Mouse (Mus musculus) T-helper 1 cell (primary cell): ENCODE data around the gene Sar1b.
"Not testable (repeated sequence)": the region's sequence is repeated elsewhere in the genome, so short reads cannot be mapped to it uniquely, and the experiment has no call there.

Experiments
- in situ Hi-C: fragments of 300-600 bp; cut with MboI, MseI; formaldehyde crosslinking; loops from one replicate; pipeline ENCODE4 v1.15.1; 2025; ENCODE audit warnings: high pct_unique_total_duplicates

Sar1b gene

DNA sequence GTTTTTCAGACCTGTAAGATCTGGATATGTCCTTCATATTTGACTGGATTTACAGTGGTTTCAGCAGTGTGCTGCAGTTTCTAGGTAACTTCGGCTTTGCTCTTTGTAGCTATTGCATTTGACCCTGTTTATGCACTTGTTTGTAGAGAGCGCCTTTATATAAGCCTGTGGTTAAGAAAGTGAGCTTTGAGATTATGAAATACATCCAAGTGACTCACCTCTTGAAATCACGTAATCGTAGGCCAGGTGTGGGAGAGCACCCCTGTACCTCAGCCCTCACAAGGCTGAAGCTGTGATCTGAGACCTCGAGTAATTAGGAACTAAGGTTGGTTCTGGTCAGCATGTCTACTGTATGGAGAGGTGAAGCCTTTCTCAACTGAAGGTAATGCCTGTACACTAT, 14.0 kb downstream of the Sar1b start:
- in situ Hi-C loops = no loop called here

DNA sequence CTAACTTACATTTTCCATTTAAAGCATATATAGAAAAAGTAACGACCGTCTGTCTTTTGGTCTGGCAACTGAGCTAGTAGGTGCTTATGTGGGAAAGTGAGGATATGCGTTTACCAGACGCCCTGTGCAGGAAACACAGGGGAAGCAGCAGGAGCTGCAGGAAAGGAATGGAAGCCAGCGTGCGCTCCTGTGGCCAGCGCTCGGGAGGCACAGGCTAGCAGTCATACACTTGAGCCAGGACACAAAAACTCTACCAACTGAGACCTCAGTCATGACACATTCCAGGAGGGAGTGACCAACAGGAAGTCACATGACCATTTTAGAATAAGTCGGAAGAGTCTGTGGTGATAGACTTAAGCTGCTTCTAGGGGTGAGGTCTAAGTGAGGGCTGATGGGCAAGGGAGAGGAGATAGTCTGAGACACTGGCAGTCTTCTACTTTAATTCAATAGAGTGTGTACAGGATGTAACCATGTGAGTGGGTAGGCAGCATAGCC, 17.3 kb downstream of the Sar1b start:
- in situ Hi-C loops = no loop called here

DNA sequence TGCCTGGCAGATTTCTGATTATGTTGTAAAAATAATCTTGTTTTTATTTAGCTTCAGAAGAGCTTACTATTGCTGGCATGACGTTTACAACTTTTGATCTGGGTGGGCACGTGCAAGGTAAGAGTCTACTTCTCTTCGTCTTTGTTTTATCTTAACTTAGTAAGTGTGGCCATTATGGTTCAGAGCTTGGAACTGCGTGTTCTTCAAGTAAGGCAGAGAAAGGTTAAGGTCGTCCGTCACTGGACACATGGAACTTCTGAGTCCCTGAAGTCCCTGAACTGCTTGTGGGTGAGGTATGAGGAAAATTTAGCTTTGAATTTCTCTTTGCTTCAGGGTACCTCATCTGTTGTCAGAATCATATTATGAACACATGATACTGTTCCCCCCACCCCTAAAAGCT, 19.2 kb downstream of the Sar1b start:
- in situ Hi-C loops = no loop called here

DNA sequence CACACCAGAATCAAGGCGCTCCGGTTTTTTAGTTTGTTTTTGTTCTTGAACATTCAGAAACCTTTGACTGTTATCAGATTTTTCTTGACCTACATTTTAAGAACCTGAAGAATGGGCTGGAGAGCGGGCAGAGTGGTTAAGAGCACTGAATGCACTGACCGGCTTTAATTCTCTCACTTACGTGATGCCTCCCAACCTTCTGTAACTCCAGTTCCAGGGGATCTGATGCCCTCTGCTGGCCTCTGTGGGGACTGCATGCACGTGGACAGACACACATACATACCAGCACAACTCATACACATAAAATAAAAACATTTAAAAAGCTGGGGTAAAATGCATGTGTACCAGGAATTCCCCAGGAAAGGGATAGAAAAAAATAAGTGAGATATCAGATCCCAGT, 22.4 kb downstream of the Sar1b start:
- in situ Hi-C loops = no loop called here

DNA sequence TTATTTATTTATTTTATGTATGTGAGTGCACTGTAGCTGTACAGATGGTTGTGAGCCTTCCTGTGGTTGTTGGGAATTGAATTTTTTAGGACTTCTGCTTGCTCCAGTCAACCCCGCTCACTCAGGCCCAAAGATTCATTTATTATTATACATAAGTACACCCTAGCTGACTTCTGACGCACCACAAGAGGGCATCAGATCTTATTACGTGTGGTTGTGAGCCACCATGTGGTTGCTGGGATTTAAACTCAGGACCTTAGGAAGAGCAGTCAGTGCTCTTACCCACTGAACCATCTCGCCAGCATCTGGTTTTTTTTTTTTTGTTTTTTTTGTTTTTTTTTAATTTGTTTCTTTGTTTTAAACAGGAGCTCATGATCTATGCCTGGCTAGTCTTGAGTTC, 26.2 kb downstream of the Sar1b start:
- in situ Hi-C loops = not testable (repeated sequence)

DNA sequence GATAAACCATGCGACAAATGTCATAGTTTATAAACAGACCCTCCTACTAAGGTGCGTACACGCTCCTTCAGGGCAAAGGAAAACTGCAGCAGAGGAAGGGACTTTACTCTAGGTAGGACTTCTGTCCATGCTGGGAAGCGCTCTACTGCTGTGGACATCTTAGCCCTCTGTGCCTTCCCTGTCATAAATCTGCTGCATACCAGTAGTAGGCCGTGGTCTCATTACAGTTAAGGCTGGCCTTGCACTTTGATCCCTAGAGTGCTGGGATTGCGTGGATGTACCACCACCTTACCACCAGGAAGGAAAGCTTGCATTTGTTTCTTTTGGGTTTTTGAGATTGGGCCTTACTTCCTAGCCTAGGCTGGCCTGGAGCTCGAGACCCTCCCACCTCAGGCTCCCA, 27.2 kb downstream of the Sar1b start:
- in situ Hi-C loops = no loop called here

DNA sequence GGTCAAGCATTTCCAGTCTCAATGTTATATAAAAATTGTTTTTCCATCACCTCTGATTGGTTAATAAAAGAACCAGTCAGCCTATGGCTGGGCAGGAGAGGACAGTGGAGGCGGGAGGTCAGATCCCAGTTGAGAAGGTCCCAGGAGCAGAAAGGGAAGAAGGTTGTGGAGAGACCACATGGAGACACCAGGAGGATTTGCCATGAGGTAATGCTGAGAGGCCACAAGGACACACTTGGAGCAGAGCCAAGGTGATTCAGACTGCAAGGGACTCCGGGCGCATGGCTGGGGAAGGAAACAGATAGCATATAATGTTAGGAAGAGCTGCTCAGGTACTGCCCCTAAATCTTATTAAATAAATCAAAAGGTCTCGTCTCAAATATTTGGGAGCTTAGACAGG, 32.8 kb downstream of the Sar1b start:
- in situ Hi-C loops = no loop called here

DNA sequence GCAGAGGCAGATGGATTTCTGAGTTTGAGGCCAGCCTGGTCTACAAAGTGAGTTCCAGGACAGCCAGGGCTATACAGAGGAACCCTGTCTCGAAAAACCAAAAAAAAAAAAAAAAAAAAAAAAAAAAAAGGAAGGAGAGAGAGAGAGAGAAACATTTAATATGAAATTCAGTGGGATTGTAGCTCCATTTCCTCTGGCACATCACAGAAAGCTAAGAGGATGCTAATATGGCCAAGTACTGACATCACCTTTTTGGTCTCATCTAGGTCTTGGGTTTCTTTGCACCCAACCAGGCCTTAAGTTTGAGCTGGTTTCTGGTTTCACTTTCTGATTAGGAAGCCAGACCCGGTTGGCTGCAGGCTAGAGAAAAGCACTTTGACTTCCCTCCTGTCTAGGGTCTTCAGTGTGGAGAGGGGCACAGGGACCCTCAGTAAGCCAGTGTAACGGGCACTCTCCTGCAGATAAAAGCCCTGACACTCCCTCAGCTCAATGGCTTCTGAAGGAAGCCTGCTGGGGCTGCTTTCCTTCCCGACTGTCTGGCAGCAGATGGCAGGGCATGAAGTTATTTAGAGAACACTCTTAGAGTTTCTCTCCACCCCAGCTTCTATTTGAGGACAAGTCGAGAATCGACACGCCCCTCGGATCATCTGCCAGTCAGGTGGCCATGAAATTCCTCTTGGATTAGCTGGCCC, 37.3 kb downstream of the Sar1b start:
- in situ Hi-C loops = no loop called here

DNA sequence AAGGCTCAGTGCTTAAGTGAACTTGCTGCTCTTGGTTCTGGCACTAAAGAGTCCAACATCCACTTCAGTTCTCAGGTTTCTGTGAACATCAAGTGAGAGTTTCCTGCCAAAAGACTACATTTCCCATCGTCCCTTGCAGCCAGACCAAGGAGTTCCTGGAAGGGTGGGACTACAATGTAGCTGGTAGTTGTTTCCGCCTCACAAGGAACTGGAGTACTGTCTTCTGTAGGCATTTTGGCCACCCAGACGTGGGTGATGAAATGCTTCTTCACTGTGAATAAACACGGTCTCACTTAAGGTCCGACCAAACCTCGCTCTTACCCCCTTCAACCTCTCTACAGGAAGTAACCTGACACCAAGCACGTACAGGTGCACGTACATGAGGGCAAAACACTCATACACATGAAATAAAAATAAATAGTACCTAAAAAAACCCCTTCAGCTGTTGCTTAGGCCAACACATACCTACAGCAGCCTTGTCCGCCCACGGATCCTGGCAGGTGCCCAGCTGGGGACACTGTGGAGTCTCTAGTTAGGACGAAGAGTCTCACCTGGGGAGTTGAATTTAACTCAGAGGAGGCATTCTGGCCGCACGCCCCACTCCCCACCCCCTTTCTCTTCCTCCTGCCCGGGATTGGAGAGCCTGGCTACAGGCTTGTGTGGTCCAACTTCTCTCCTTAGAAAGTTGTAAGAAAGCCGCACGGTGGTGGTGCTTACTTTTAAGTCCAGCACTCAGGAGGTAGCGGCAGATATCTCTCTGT, 41.9 kb downstream of the Sar1b start:
- in situ Hi-C loops = no loop called here

DNA sequence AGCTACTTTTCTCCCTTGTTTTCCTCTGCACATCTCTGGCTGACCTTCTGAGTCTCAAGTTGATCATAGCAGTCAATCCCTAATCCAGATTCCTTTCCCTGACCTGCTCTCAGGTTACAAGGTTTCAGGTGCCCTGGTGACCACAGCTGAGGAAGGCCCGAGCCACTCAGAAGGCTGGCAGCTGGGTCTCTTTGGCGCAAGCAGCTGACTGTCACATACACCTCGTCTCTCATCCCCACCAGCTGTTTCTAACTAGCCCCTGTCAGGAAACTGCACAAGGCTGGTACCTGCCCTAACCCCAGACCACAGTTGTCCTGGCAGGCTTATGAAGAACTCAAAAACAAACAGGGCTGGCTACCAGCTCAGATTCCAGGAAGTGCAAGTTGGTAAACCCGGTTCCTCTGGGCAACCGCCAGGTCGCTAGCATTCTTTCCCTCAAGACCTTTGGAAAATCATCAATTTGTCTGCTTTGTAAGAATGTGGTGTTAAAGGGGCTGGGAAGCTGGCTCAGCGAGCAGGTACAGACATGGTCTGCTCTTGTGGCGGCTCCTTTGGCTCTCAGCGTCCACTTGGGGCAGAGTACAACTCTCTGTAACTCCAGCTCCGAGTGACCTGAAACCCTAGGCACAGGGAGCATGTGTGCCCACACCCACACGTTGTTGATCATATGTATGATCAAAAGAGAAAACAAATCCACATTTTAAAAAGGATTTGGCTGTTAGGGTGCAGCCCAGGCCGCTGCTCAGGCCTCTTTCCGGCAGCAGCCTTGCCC, 43.8 kb downstream of the Sar1b start:
- in situ Hi-C loops = no loop called here

DNA sequence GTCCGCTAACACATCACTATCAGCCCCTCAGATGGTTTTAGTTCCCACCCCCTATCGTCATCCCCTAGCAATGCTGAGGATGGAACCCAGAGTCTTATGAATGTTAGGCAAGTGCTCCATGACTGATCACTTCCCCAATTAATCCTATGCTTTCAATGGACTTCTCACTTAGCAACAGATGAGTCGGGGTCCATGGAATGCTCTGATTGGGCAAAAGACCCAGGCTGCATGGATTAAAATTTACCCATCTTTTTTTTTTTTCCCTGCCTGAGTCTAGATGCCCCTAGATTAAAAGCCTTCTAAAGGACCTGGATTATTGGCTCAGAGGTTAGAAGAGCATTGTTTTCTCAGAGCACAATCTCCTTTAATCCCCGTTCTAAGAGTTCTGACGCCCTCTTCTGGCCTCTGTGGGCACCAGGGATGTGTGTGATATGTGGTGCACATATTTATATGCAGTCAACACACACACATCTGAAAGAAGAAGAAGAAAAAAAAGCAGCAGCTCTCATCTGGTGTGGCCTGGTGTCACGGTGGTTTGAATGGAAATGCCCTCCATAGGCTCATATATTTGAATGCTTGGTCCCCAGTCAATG, 46.2 kb downstream of the Sar1b start:
- in situ Hi-C loops = no loop called here

DNA sequence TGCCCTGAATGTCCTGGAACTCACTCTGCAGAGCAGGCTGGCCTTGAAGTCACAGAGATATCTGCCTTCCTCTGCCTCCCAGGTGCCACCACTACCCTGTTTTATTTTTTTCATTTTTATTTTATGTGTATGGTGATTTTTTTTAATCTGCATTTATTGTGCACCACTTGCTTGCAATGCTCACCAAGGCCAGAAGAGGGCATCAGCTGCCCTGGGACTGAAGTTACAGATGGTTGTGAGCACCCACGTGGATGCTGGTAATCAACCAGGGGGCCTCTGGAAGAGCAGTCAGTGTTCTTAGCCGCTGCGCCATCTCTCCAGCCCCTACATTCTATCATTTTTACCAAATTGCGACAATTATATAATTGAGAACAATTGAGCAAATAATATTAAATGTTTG, 47.7 kb downstream of the Sar1b start:
- in situ Hi-C loops = no loop called here

DNA sequence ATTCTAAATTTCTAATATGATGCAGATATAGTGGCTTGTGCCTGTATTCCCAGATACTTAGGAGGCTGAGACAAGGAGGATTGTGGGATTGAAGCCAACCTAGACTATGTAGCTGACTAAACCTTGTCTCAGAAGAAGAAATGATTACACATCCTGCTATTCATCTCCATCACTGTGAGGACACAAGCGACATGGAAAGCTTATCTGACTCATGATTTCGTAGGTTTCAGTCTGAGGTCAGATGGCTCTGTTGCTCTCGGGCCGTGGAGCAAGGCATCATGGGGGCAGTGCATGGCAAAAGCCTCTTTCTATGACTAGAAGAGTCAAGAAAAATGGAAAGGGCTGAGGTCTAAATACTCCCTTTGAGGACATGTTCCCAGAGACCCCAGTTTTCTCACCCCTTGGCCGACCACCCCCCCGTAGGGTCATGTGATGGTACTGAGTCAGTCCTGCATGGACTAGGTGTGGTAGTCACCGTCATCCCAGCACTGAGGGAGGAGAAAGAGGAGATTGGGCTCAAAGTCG, 48.6 kb downstream of the Sar1b start:
- in situ Hi-C loops = no loop called here

DNA sequence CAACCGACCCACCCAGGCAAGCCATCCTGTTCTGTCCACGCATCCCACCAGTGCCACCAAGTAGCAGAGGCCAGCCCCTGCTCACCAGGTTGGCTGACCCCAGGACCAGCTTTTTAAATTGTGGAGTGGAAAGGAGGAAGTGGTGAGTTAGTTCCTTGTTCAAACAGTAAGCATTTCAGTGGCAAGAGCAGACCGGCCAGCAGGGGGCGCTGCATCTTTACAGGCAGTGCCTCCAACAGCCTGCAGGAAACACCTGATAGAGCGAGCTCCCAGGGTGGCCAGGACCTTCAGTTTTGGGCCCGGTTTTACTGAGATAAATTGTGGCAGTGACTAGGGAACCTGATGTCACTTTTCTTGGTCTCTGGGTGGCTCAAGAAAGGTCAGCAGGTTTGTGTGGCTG, 54.3 kb downstream of the Sar1b start:
- in situ Hi-C loops = no loop called here

DNA sequence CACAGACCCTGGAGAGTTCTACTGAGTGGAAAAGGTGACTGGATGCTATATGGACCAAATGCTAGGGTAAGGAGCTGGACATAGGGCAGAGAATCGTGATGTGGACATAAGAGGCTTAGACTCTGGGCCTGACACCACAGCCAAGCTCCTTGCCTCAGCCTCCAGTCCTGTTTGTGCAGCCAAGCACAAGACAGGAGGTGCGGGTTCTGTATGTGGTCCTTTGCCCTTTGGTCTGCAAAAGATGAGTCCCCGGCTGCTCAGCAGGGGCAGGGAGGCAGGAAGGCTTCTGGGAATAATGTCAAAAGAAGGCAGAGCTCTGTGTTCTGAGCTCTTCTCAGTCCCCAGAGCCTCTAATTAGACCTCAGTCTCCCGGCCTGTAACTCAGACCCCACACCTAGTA, 55.4 kb downstream of the Sar1b start:
- in situ Hi-C loops = no loop called here

DNA sequence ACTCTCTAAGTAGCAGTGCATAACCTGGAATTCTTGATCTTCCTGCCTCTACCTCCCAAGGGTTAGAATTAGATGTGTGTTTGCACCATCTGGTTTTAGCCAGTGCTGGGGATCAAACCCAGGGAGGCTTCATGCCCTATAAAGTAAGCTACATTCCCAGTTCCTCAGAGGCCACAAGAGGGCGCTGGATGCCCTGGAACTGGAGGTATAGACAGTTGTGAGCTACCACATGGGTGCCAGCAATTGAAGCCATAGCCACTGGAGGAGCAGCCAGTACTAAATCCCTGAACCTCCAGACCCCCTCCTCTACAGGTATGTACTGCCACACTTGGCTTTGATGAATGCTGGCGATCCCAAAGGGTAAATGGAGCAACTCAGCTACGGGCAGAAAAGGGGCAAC, 56.5 kb downstream of the Sar1b start:
- in situ Hi-C loops = loop anchor here (5.0 kb wide), 1 partner anchor 147 kb away; the partner anchor contains the start of gene Cdkn2aipnl

DNA sequence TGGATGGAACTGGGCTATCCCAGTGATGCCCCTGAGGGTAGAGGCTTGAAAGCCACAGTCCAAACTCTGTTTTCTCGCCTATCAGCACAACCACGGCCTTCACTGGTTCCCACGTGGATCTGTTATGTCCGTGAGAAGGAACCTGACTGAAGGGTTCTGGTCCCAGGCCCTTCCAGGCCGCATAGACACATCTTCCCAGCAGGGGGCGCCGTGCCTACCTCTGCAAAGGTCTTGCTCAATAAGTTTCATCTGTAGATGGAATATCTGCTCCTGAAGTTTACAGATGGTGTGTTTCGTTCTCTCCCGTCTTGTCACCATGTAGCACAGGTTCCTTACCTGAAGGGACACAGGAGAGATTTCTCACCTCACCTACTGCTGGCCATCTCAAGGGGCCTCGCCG, 57.4 kb downstream of the Sar1b start:
- in situ Hi-C loops = loop anchor here (5.0 kb wide), 1 partner anchor 146 kb away; the partner anchor contains the start of gene Cdkn2aipnl

DNA sequence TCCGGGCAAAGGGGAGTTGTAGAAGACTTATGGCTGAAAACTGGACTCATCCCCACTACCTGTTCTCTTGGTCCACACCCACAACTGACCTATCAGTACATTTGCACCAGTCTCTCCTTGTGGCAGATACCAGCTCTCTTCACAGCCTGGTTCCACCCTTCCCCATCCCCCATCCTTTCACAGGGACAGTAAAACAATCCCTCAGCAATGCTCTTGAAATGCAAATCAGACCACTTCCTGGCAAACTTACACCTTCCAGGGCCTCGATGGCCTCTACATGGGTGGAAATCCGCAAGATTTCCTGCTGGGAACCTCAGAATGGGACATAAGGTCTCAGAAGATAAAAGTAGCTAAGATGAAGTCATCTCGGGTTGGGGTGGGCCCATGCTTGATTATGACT, 59.2 kb downstream of the Sar1b start:
- in situ Hi-C loops = loop anchor here (5.0 kb wide), 1 partner anchor 145 kb away; the partner anchor contains the start of gene Cdkn2aipnl

DNA sequence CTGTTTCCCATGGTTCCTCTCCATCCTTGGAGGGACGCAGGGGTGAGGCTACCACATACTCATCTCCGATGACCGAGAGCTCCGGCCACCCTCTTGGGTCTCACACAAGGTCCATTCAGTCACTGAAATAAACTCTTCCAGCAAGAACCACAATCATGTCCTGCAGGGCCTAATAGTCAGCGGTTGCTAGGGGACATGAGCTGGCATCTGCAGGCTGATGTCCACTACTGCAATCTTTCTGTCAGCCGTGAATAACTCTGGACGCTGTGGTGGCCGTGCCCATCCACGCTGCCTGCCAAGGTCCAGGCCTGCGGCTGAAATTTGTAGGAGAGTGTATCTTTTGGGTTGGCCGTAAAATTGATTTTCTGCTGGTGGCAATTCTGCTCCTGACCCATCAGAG, 59.8 kb downstream of the Sar1b start:
- in situ Hi-C loops = loop anchor here (5.0 kb wide), 1 partner anchor 144 kb away; the partner anchor contains the start of gene Cdkn2aipnl

DNA sequence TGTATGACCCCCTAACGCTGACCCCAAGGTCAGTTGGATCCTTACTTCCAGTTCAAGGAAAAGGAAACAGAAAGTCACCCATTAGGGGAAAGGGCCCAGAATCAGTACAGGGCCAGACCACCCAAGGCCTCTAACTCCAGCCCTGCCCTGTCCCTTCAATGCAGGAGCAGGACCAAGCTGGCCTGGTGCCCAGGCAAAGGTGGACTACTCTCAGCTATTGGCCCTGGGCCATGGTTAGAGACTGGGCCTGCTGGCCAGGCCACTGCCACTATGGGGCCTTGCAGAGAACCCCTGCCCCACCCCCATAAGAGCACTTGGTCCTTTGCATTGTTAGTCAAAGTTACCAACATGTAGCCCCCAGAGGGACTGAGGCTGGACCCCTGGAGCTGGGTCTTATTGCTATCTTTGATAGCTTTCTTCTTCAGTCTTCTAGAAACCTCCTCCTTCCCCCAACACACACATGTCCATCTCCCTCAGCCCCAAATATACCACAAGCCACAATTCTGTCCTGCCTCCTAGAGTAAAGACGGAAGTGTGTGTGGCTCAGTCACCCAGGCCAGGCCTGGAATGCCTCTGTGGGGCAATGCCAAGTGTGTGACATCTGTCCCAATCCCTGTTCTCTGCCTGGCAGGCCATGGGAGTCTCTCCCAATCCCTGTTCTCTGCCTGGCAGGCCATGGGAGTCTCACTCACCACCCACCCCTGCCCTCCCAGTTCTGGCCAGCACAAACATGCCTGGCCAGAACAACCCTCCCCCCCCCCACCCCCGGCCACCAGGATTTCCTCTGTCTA, 60.7 kb downstream of the Sar1b start:
- in situ Hi-C loops = loop anchor here (5.0 kb wide), 1 partner anchor 143 kb away; the partner anchor contains the start of gene Cdkn2aipnl
